Mouse (Mus musculus): ENCODE measurements at regions not wholly inside any gene's neighbourhood (a gene's known extent, or its start where the extent isn't known, plus 50 kb on each side); places are given as distances from the start of the nearest gene placed in this dataset.

- no peak for TF ChIP-seq MAFK (IDR thresholded peaks at IDR 0.05; ENCODE audit: insufficient read depth, low read depth, low read length)
- TF ChIP-seq HCFC1 (IDR thresholded peaks at IDR 0.05; ENCODE audit: borderline replicate concordance, insufficient read depth, low read length): no peak
- no peak for TF ChIP-seq ZNF384 (IDR thresholded peaks at IDR 0.05; ENCODE audit: low read depth, low read length)
Measured at GRCm38 (mm10) chr4:153862121-153862660, 94.8 kb upstream of the A430005L14Rik start.
